Mouse (Mus musculus) MEL (cell line): ENCODE measurements at regions not wholly inside any gene's neighbourhood (a gene's known extent, or its start where the extent isn't known, plus 50 kb on each side); places are given as distances from the start of the nearest gene placed in this dataset.

ENCODE experiments used
- DNase-seq: peaks from one replicate; pipeline ENCODE4 v3.0.0; 2011; ENCODE audit warnings: low read depth, low spot score
- H3K27ac ChIP-seq: 2 replicates; pipeline ENCODE4 v1.5.1; 2012; ENCODE audit warnings: low read depth, mild to moderate bottlenecking, control low read depth, low read length, moderate library complexity; ENCODE audit not compliant: control insufficient read depth
- H3K27me3 ChIP-seq, 2 experiments: fragments of 150-350 bp in 1 of 2; sonication (generic) in 1 of 2; 2 replicates each; pipeline ENCODE4 v1.6.1; 2012; ENCODE audit warnings: low read length in 2 of 2, mild to moderate bottlenecking in 2 of 2, improper control_type of control experiment in 1 of 2, moderate library complexity in 1 of 2; ENCODE audit not compliant: insufficient read depth in 2 of 2, control insufficient read depth in 1 of 2
- H3K36me3 ChIP-seq, 2 experiments: 2 replicates each; pipeline ENCODE4 v1.6.1; 2012 to 2014; ENCODE audit warnings: low read length in 2 of 2, improper control_type of control experiment in 1 of 2, inconsistent platforms in 1 of 2, mild to moderate bottlenecking in 1 of 2; ENCODE audit not compliant: insufficient read depth in 2 of 2, control insufficient read depth in 1 of 2
- H3K4me1 ChIP-seq, 2 experiments: fragments of 150-350 bp in 1 of 2; sonication (generic) in 1 of 2; 2 replicates each; pipeline ENCODE4 v1.6.1; 2012; ENCODE audit warnings: low read length in 2 of 2, improper control_type of control experiment in 1 of 2, mild to moderate bottlenecking in 1 of 2; ENCODE audit not compliant: insufficient read depth in 2 of 2, control insufficient read depth in 1 of 2
- H3K4me3 ChIP-seq, 2 experiments: fragments of 150-350 bp in 1 of 2; sonication (generic) in 1 of 2; 2 replicates each; pipeline ENCODE4 v1.5.1; 2012; ENCODE audit warnings: low read depth in 2 of 2, low read length in 2 of 2, mild to moderate bottlenecking in 2 of 2, moderate library complexity in 2 of 2, control low read depth in 1 of 2, improper control_type of control experiment in 1 of 2; ENCODE audit not compliant: control insufficient read depth in 1 of 2, insufficient read depth in 1 of 2
- H3K79me2 ChIP-seq: 2 replicates; pipeline ENCODE4 v1.6.1; 2012; ENCODE audit warnings: mild to moderate bottlenecking, low read length, moderate library complexity; ENCODE audit not compliant: control insufficient read depth, poor library complexity, insufficient read depth
- H3K9ac ChIP-seq: 2 replicates; pipeline ENCODE4 v1.6.1; 2012; ENCODE audit warnings: low read depth, mild to moderate bottlenecking, control low read depth, low read length, moderate library complexity; ENCODE audit not compliant: control insufficient read depth, poor library complexity, severe bottlenecking
- H3K9me3 ChIP-seq: fragments of 150-350 bp; sonication (generic); replicated peaks from 2 replicates; pipeline ENCODE4 v1.6.1; 2012; ENCODE audit warnings: mild to moderate bottlenecking, low read length, improper control_type of control experiment, moderate library complexity; ENCODE audit not compliant: insufficient read depth
- CHD2 ChIP-seq: IDR thresholded peaks from 2 replicates; pipeline ENCODE4 v1.6.1; 2011; ENCODE audit warnings: low read length, improper control_type of control experiment
- CTCF ChIP-seq, 3 experiments: IDR thresholded peaks in 2 of 3; conservative IDR thresholded peaks in 1 of 3; 2 replicates each; pipeline ENCODE4 v1.5.1; 2011 to 2012; ENCODE audit warnings: low read length in 3 of 3, low read depth in 2 of 3, mild to moderate bottlenecking in 2 of 3, improper control_type of control experiment in 1 of 3, inconsistent platforms in 1 of 3, mixed read lengths in 1 of 3, moderate library complexity in 1 of 3; ENCODE audit not compliant: control insufficient read depth in 1 of 3, insufficient read depth in 1 of 3, poor library complexity in 1 of 3, severe bottlenecking in 1 of 3
- GATA1 ChIP-seq: IDR thresholded peaks from 2 replicates; pipeline ENCODE4 v1.6.1; 2011; ENCODE audit warnings: low read depth, low read length, improper control_type of control experiment
- MAFK ChIP-seq: IDR thresholded peaks from 2 replicates; pipeline ENCODE4 v1.6.1; 2011; ENCODE audit warnings: low read depth, mild to moderate bottlenecking, low read length, improper control_type of control experiment, borderline replicate concordance
- MAX ChIP-seq: IDR thresholded peaks from 2 replicates; pipeline ENCODE4 v1.6.1; 2011; ENCODE audit warnings: low read length, improper control_type of control experiment
- MEF2A ChIP-seq: IDR thresholded peaks from 2 replicates; pipeline ENCODE4 v1.6.1; 2014; ENCODE audit warnings: low read depth, mild to moderate bottlenecking, inconsistent platforms, low read length, improper control_type of control experiment; ENCODE audit not compliant: poor library complexity, insufficient replicate concordance, severe bottlenecking; ENCODE audit errors: extremely low read depth
- MXI1 ChIP-seq: IDR thresholded peaks from 2 replicates; pipeline ENCODE4 v1.6.1; 2011; ENCODE audit warnings: mild to moderate bottlenecking, low read depth, low read length, improper control_type of control experiment
- MYC ChIP-seq: IDR thresholded peaks from 2 replicates; pipeline ENCODE4 v1.6.1; 2011; ENCODE audit warnings: low read depth, mild to moderate bottlenecking, low read length, improper control_type of control experiment, moderate library complexity
- NELFE ChIP-seq: IDR thresholded peaks from 2 replicates; pipeline ENCODE4 v1.6.1; 2011; ENCODE audit warnings: low read depth, low read length, improper control_type of control experiment
- POLR2AphosphoS2 ChIP-seq: IDR thresholded peaks from 2 replicates; pipeline ENCODE4 v1.6.1; 2011; ENCODE audit warnings: low read length, improper control_type of control experiment
- RAD21 ChIP-seq: IDR thresholded peaks from 2 replicates; pipeline ENCODE4 v1.6.1; 2011; ENCODE audit warnings: mild to moderate bottlenecking, low read depth, low read length, improper control_type of control experiment
- SIN3A ChIP-seq: IDR thresholded peaks from 2 replicates; pipeline ENCODE4 v1.6.1; 2012; ENCODE audit warnings: low read length, improper control_type of control experiment, inconsistent platforms
- SMC3 ChIP-seq: IDR thresholded peaks from 2 replicates; pipeline ENCODE4 v1.6.1; 2011; ENCODE audit warnings: low read depth, low read length, improper control_type of control experiment
- TAL1 ChIP-seq: IDR thresholded peaks from 2 replicates; pipeline ENCODE4 v1.6.1; 2012; ENCODE audit warnings: mild to moderate bottlenecking, inconsistent platforms, low read length, moderate library complexity, mixed read lengths
- TBP ChIP-seq: IDR thresholded peaks from 2 replicates; pipeline ENCODE4 v1.8.0; 2011; ENCODE audit warnings: low read depth, low read length, improper control_type of control experiment
- TCF12 ChIP-seq: IDR thresholded peaks from 2 replicates; pipeline ENCODE4 v1.6.1; 2014; ENCODE audit warnings: low read depth, mild to moderate bottlenecking, inconsistent platforms, low read length, improper control_type of control experiment, moderate library complexity
- ZC3H11A ChIP-seq: IDR thresholded peaks from 2 replicates; pipeline ENCODE4 v1.6.1; 2012; ENCODE audit warnings: low read depth, mild to moderate bottlenecking, inconsistent platforms, low read length, improper control_type of control experiment
- ZMIZ1 ChIP-seq: IDR thresholded peaks from 2 replicates; pipeline ENCODE4 v1.6.1; 2012; ENCODE audit warnings: low read depth, mild to moderate bottlenecking, inconsistent platforms, low read length, improper control_type of control experiment, moderate library complexity
- ZNF384 ChIP-seq: IDR thresholded peaks from 2 replicates; pipeline ENCODE4 v1.6.1; 2012; ENCODE audit warnings: low read depth, mild to moderate bottlenecking, inconsistent platforms, low read length, improper control_type of control experiment

DNA sequence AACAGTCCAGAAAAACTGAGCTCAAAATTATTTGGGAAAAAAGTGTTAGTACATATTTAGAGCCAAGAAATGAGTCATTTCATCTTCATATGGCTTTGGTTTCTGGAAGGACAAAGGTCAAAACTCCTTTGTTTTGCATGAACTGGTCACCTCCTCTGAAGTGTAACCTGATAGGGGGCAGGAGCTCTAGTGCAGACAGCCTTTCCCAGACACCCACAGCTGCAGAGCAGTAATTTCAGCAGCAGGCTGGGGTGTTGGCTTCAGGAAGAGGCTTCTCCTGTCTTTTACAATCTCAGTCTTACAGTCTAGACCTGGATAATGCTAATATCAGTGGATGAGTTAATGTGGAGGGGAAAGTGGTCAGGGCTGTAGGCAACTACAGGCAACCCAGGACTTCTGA is 830.4 kb upstream of the Nr2f1 start:
- no peaks in the 10 kb centered on the region for H3K36me3 ChIP-seq
- TF ChIP-seq TBP (no peak), MAFK (no peak), SIN3A (no peak), CHD2 (no peak), MEF2A (no peak), ZMIZ1 (no peak)
- no peak overlapping the region for H3K27ac ChIP-seq
- no peaks in the 10 kb centered on the region for H3K27me3 ChIP-seq
- no peak for DNase-seq
- no peaks in the 10 kb centered on the region; a peak in 1 of 4 replicates for H3K4me1 ChIP-seq
- no peaks in the 10 kb centered on the region; the same call in 1 of the 2 replicates for H3K79me2 ChIP-seq
- H3K4me3 ChIP-seq, result no peak overlapping the region
- H3K9me3 ChIP-seq, result no peaks in the 10 kb centered on the region
- H3K9ac ChIP-seq, result no peak overlapping the region

- peak; percentile 36 for DNase-seq
- H3K27ac ChIP-seq, result no peak overlapping the region
- H3K9me3 ChIP-seq, result no peaks in the 10 kb centered on the region
- TF ChIP-seq MYC (no peak), CTCF (IDR thresholded peaks at IDR 0.05 in 2 of 3, conservative IDR thresholded peaks at IDR 0.05 in 1 of 3; ENCODE audit: control insufficient read depth in 1 of 3, insufficient read depth in 1 of 3, low read depth in 2 of 3, low read length in 3 of 3, poor library complexity in 1 of 3, severe bottlenecking in 1 of 3) (peak; percentile 29 to 70 (median 58)), RAD21 (peak; percentile 75), MAX (no peak), MEF2A (no peak), POLR2AphosphoS2 (no peak), TCF12 (no peak), GATA1 (no peak), MXI1 (no peak), ZC3H11A (peak; percentile 74), SMC3 (peak; percentile 76), ZNF384 (no peak), TAL1 (no peak), NELFE (no peak), CHD2 (no peak)
- H3K27me3 ChIP-seq, result no peaks in the 10 kb centered on the region
- peaks cover 0 to 4% of the 10 kb centered on the region in 2 experiments; a peak in 1 of 4 replicates for H3K36me3 ChIP-seq
- peaks cover 0 to 3% of the 10 kb centered on the region in 2 experiments; a peak in 2 of 4 replicates for H3K4me1 ChIP-seq
- H3K4me3 ChIP-seq, result no peak overlapping the region
- no peaks in the 10 kb centered on the region; the same call in 1 of the 2 replicates for H3K79me2 ChIP-seq
- no peak overlapping the region for H3K9ac ChIP-seq
Measured at GRCm38 (mm10) chr13:79027877-79028760, 828.6 kb upstream of the Nr2f1 start.
